Mouse (Mus musculus): Measurements from ENCODE around the gene Zbtb43. TPM values are rescaled to one million over a fixed set of nuclear protein-coding genes. Genes with fewer than 3 reads are reported as not detected.
A peak's percentile ranks its signal among the peaks of the same experiment; 100 is the strongest.

Zbtb43 gene
- polyA plus RNA-seq, 1 experiment from 2014 or later = 6.1 TPM

DNA sequence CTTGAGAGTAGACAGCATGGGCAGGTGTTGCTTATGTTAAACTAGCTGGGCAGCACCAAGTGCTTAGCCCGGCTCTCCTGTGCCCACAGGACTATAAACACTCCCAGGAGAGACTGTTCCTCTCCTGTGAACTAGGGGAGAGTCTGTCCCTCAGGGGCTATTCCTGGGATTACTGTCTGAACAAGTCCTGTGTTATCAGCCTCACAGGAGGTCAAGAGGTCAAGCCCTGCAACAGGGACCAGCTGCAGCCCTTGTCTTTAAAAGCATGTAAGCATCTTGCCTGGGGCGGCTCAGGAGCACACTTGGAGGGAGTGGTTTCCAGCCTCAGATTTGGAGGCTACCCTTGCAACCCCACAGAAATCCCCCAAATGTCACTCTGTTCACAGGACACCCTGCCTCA, 30.0 kb downstream of the Zbtb43 start:
- Histone ChIP-seq H3K4me3 (ENCODE audit: low read depth, low read length) (no peak overlapping the region), H3K4me2 (ENCODE audit: low read depth, low read length) (no peak overlapping the region), H3K27me3 (ENCODE audit: control insufficient read depth, insufficient read depth, low read depth, low read length) (no peaks in the 10 kb centered on the region; the same call in 1 of the 2 replicates), H3K36me3 (ENCODE audit: control insufficient read depth, insufficient read depth) (no peaks in the 10 kb centered on the region), H3K9me3 (replicated peaks; ENCODE audit: control insufficient read depth, low read length) (no peaks in the 10 kb centered on the region), H3K27ac (ENCODE audit: low read length) (no peak overlapping the region), H3K4me1 (ENCODE audit: control insufficient read depth, low read depth, low read length) (peaks cover 8% of the 10 kb centered on the region), H3K9ac (ENCODE audit: low read depth, low read length) (no peak overlapping the region)
- 46% methylated on average over 2 of the region's 2 CpGs for WGBS (ENCODE audit: insufficient replicate concordance)
- no peak for ATAC-seq (ENCODE audit: low read depth)

DNA sequence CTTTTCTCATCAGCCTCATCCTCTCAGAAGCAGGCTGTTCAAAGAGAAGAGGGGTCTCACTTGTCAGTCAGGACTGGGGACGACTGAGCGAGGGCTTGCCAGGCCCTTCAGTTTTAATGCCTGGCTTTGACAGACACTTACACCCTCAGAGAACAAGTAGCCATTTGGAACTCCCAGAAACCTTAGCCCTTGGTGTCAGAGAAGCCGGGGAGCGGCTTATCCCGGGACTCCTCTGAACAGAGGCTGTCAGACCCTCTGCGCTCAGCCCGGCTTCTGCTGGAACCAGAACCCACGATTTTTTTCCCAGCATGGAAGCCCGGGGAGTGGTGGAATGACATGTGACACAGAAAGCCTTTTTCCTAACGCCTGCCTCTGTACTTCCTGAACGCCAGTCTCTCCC, 31.2 kb downstream of the Zbtb43 start:
- Histone ChIP-seq H3K27me3 (ENCODE audit: control insufficient read depth, insufficient read depth, low read depth, low read length) (no peaks in the 10 kb centered on the region; the same call in 1 of the 2 replicates), H3K4me2 (ENCODE audit: low read depth, low read length) (no peak overlapping the region), H3K36me3 (ENCODE audit: control insufficient read depth, insufficient read depth) (no peaks in the 10 kb centered on the region), H3K4me1 (ENCODE audit: control insufficient read depth, low read depth, low read length) (peaks cover 8% of the 10 kb centered on the region), H3K4me3 (ENCODE audit: low read depth, low read length) (no peak overlapping the region), H3K9ac (ENCODE audit: low read depth, low read length) (no peak overlapping the region), H3K27ac (ENCODE audit: low read length) (no peak overlapping the region), H3K9me3 (replicated peaks; ENCODE audit: control insufficient read depth, low read length) (no peaks in the 10 kb centered on the region)
- WGBS (ENCODE audit: insufficient replicate concordance) = 55% methylated on average over 11 of the region's 11 CpGs
- ATAC-seq (ENCODE audit: low read depth) = no peak

DNA sequence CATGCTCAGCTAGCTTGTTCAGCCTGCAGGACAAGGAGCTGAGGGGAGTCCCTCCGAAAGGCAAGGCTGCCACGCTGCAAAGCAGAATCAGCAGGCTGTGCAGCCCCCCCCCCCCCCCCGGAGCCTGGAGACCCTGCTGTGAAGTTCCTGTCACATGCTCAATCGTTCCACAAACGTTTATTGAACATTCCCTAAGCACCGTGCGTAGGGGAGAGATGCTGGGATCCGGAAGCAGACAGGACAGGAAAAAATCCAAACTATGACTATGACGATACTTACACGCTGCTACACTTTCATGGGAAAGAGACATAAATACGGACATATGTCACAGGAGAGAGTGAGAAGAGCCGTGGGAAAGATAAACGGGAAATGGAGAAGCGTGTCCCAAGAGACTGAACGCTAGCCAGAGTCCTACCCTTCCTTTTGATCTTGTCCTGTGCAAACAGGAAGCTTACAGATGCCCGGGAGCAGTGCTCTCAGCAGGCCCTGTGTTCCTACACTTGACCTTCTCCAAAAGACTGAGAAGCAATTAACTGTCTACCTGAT, 32.3 kb downstream of the Zbtb43 start:
- no peaks in the 10 kb centered on the region; the same call in 1 of the 2 replicates for H3K27me3 ChIP-seq (ENCODE audit: control insufficient read depth, insufficient read depth, low read depth, low read length)
- ATAC-seq (ENCODE audit: low read depth) = no peak
- H3K4me3 ChIP-seq (ENCODE audit: low read depth, low read length) = 0 out of 2 replicates have a peak overlapping the region, but pooled peaks have one; percentile 21
- peak overlapping the region; percentile 39 for H3K4me2 ChIP-seq (ENCODE audit: low read depth, low read length)
- peaks cover 8% of the 10 kb centered on the region for H3K4me1 ChIP-seq (ENCODE audit: control insufficient read depth, low read depth, low read length)
- H3K27ac ChIP-seq (ENCODE audit: low read length) = no peak overlapping the region
- no peaks in the 10 kb centered on the region for H3K9me3 ChIP-seq (replicated peaks; ENCODE audit: control insufficient read depth, low read length)
- H3K36me3 ChIP-seq (ENCODE audit: control insufficient read depth, insufficient read depth) = no peaks in the 10 kb centered on the region
- WGBS (ENCODE audit: insufficient replicate concordance) = 6% methylated on average over 16 of the region's 16 CpGs
- H3K9ac ChIP-seq (ENCODE audit: low read depth, low read length) = no peak overlapping the region

DNA sequence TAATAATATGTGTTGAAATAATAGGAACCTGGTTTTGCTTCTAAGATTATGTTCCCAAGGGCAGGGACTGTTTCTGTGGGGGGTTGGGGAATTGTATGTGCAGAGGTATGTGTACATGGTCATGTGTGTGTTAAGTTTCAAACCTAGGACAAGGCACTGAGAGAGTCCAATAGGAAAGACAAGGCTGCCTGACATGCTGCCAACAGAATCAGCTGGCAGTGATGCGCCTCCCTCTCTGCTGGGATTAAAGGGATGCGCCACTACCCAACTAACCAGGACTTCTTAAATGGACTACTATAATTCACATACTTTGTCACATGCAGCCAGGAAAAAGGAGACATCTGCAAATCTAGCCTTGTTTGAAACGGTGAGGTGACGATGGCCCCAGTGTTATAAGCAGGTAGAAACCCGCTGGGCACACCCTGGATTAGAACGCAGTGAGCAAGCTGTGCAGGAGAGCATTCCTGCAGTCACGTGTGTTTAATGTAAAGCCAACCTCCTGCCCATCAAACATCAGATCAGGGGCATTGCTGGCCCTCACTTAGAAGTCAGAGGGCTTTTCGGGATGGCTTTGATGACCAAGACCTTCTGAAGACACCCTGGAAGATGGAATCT, 33.2 kb downstream of the Zbtb43 start:
- no peak overlapping the region for H3K27ac ChIP-seq (ENCODE audit: low read length)
- no peak for ATAC-seq (ENCODE audit: low read depth)
- no peak overlapping the region for H3K4me2 ChIP-seq (ENCODE audit: low read depth, low read length)

DNA sequence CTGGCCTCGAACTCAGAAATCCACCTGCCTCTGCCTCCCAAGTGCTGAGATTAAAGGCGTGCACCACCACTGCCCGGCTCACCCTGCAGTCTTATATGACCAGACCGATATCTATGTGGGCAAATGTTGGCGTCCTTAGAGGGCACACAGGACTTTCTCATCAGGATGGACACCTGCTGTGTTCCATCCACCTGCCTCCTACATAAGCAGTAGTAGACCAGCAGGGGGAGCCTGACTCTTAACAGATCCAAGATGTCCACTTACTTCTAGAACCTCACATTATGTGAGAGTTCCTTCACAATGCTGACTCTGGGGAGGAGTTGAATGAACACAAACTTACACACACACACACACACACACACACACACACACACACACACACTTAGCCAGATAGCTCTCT, 35.5 kb downstream of the Zbtb43 start:
- ATAC-seq (ENCODE audit: low read depth) = no peak
- H3K4me1 ChIP-seq (ENCODE audit: control insufficient read depth, low read depth, low read length) = peaks cover 25% of the 10 kb centered on the region

More for the DNA sequence above, 33.2 kb downstream of the Zbtb43 start:
- Histone ChIP-seq H3K9me3 (replicated peaks; ENCODE audit: control insufficient read depth, low read length) (no peaks in the 10 kb centered on the region), H3K4me3 (ENCODE audit: low read depth, low read length) (no peak overlapping the region), H3K36me3 (ENCODE audit: control insufficient read depth, insufficient read depth) (no peaks in the 10 kb centered on the region), H3K4me1 (ENCODE audit: control insufficient read depth, low read depth, low read length) (peaks cover 13% of the 10 kb centered on the region), H3K27me3 (ENCODE audit: control insufficient read depth, insufficient read depth, low read depth, low read length) (no peaks in the 10 kb centered on the region; the same call in 1 of the 2 replicates), H3K9ac (ENCODE audit: low read depth, low read length) (no peak overlapping the region)
- 56% methylated on average over 8 of the region's 8 CpGs for WGBS (ENCODE audit: insufficient replicate concordance)

DNA sequence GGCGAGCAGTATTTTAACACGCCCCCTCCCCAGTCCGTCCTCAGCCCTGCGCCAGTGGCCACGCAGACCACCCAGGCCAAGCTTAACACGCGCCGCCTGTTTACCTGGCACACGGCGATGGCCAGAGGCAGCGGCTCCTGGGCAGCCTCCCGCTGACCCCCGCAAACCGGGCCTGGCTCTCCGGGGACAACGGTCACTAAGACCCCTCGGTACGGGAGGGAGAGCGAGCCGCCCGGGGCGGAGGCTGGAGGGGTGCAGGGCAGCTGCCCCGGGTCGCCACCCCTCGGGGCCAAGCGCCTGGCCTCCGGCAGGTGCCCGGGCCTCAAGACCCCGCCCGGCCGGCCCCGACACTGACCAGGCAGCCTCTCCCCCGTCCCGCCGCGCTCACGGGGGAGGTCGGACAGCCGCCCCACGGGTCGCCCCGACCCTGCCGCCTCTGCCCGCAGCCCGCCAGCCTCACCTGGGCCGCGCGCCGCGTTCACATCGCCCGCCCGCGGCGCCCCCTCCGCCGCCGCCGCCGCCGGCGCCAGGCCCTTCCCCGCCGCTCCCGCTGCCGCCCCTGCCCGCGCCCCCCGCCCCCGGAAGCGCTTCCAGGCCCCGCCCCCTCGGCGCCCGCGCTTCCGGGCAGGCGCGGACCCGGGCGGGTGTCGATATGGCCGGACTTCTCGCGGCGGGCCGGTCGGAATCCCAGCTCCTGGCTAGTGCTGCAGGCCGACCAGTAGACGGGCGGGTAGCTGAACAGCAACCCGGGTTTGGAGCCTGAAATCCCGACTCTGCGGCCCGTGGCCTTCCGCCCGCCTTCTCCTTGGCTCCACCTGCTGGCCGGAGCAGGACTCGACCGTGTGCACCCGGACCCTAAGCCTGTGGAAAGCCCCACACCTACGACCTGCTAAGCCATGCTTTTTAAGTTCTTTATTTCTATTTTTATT, 37.3 kb downstream of the Zbtb43 start, which contains the start of gene Zbtb34:
Gene Zbtb34, minus strand, starts transcription at position 554 of the 929 bp plus-strand sequence.
- peak within 1 kb of the TSS; percentile 74 for H3K4me2 ChIP-seq (ENCODE audit: low read depth, low read length)
- peak; percentile 70 for ATAC-seq (ENCODE audit: low read depth)
- WGBS (ENCODE audit: insufficient replicate concordance) = under 1% methylated on average over 68 of the region's 102 CpGs
- H3K9ac ChIP-seq (ENCODE audit: low read depth, low read length) = peak within 1 kb of the TSS; percentile 85
- no peaks in the 10 kb centered on the region; the same call in 1 of the 2 replicates for H3K36me3 ChIP-seq (ENCODE audit: control insufficient read depth, insufficient read depth)
- H3K27me3 ChIP-seq (ENCODE audit: control insufficient read depth, insufficient read depth, low read depth, low read length) = no peaks in the 10 kb centered on the region; the same call in 1 of the 2 replicates
- peak within 1 kb of the TSS; percentile 88 for H3K4me3 ChIP-seq (ENCODE audit: low read depth, low read length)
- H3K27ac ChIP-seq (ENCODE audit: low read length) = peak within 1 kb of the TSS; percentile 82
- H3K4me1 ChIP-seq (ENCODE audit: control insufficient read depth, low read depth, low read length) = peaks cover 26% of the 10 kb centered on the region
- no peaks in the 10 kb centered on the region for H3K9me3 ChIP-seq (replicated peaks; ENCODE audit: control insufficient read depth, low read length)

More for the DNA sequence above, 35.5 kb downstream of the Zbtb43 start:
- Histone ChIP-seq H3K4me2 (ENCODE audit: low read depth, low read length) (no peak overlapping the region), H3K27me3 (ENCODE audit: control insufficient read depth, insufficient read depth, low read depth, low read length) (no peaks in the 10 kb centered on the region; the same call in 1 of the 2 replicates), H3K4me3 (ENCODE audit: low read depth, low read length) (no peak overlapping the region), H3K36me3 (ENCODE audit: control insufficient read depth, insufficient read depth) (no peaks in the 10 kb centered on the region; the same call in 1 of the 2 replicates), H3K27ac (ENCODE audit: low read length) (no peak overlapping the region), H3K9ac (ENCODE audit: low read depth, low read length) (no peak overlapping the region), H3K9me3 (replicated peaks; ENCODE audit: control insufficient read depth, low read length) (no peaks in the 10 kb centered on the region)
- 52% methylated on average over 5 of the region's 5 CpGs for WGBS (ENCODE audit: insufficient replicate concordance)

DNA sequence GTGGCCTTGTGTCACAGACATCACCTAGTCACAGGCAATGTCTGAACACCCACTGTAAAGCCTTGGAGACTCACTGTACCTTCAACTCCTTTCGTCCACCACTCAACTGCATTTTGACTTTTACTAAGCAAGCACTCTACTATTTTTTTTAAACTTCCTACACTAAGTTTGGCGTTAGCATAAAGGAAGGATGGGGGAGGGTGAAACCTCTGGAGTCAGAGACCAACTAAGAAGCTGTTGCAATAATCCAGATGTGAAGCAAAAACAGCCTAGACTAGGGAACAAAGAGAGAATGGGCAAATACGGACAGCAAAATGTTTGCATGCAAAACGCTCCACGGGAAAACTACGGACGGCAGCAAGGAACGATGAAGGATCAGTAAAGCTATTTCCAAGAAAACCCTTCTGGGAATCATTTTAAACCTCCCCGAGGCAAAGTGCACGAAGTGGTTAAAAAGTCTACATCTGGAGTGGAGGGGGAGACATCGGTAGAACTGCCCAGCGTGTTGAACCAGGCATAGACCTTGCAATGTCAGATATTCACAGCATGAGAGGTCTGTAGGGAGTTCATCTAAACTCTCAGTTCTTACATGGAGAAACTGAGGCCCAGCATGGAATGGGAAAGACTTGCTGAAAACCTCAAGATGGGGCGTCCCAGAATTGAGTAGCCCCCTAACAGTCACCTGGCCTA, 38.1 kb downstream of the Zbtb43 start:
- Histone ChIP-seq H3K9me3 (replicated peaks; ENCODE audit: control insufficient read depth, low read length) (no peaks in the 10 kb centered on the region), H3K4me2 (ENCODE audit: low read depth, low read length) (peak overlapping the region; percentile 74), H3K36me3 (ENCODE audit: control insufficient read depth, insufficient read depth) (no peaks in the 10 kb centered on the region; the same call in 1 of the 2 replicates), H3K27ac (ENCODE audit: low read length) (peak overlapping the region; percentile 82), H3K4me1 (ENCODE audit: control insufficient read depth, low read depth, low read length) (peaks cover 23% of the 10 kb centered on the region), H3K4me3 (ENCODE audit: low read depth, low read length) (peak overlapping the region; percentile 88), H3K27me3 (ENCODE audit: control insufficient read depth, insufficient read depth, low read depth, low read length) (no peaks in the 10 kb centered on the region), H3K9ac (ENCODE audit: low read depth, low read length) (peak overlapping the region; percentile 85)
- WGBS (ENCODE audit: insufficient replicate concordance) = 1% methylated on average over 13 of the region's 13 CpGs
- no peak for ATAC-seq (ENCODE audit: low read depth)

DNA sequence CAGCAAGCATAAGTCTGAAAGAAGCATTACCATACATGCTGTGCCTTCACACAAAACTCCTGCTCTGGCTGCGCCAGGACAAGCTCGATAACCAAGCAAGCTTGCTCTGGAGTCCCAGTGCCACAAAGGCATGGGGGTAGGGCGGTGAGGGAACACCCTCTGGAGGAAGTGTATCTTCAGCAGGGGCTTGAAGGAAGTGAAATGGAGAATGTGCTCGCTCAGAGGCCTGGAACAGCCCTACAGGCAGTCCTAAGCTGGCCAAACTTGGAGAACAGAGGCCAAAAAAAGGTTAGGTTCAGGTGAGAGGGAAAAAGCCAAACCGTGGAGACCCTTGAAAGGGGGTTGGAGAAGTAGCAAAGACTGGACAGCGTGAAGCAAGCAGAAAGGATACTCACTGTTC, 39.0 kb downstream of the Zbtb43 start:
- peak overlapping the region; percentile 82; the same call in 1 of the 2 replicates for H3K27ac ChIP-seq (ENCODE audit: low read length)
- H3K36me3 ChIP-seq (ENCODE audit: control insufficient read depth, insufficient read depth) = no peaks in the 10 kb centered on the region; the same call in 1 of the 2 replicates
- H3K27me3 ChIP-seq (ENCODE audit: control insufficient read depth, insufficient read depth, low read depth, low read length) = no peaks in the 10 kb centered on the region
- H3K4me2 ChIP-seq (ENCODE audit: low read depth, low read length) = peak overlapping the region; percentile 74
- peak overlapping the region; percentile 32; the same call in 1 of the 2 replicates for H3K9ac ChIP-seq (ENCODE audit: low read depth, low read length)
- peaks cover 23% of the 10 kb centered on the region for H3K4me1 ChIP-seq (ENCODE audit: control insufficient read depth, low read depth, low read length)
- no peaks in the 10 kb centered on the region for H3K9me3 ChIP-seq (replicated peaks; ENCODE audit: control insufficient read depth, low read length)
- H3K4me3 ChIP-seq (ENCODE audit: low read depth, low read length) = peak overlapping the region; percentile 88
- WGBS (ENCODE audit: insufficient replicate concordance) = 15% methylated on average over 6 of the region's 6 CpGs
- peak; percentile 30; the same call in 1 of the 2 replicates for ATAC-seq (ENCODE audit: low read depth)
